Mouse (Mus musculus) adrenal gland, postnatal 36 days (tissue): ENCODE measurements around the gene Hmgn2. TPM values are rescaled to one million over a fixed set of nuclear protein-coding genes. Genes with fewer than 3 reads are reported as not detected.
"Not testable (repeated sequence)": the region's sequence is repeated elsewhere in the genome, so short reads cannot be mapped to it uniquely, and the experiment has no call there.

Experiments
- DNase-seq, 2 experiments: peaks; one replicate each; pipeline ENCODE4 v3.0.0; 2021; ENCODE audit warnings: mixed read lengths in 1 of 2
- total RNA-seq, 2 experiments: library from RNA; stranded (reverse); gene quantifications; 2 replicates each; pipeline ENCODE4 v1.2.3; 2021

The Hmgn2 gene
- total RNA-seq, 2 experiments from 2014 or later = 130 to 337 TPM

DNA sequence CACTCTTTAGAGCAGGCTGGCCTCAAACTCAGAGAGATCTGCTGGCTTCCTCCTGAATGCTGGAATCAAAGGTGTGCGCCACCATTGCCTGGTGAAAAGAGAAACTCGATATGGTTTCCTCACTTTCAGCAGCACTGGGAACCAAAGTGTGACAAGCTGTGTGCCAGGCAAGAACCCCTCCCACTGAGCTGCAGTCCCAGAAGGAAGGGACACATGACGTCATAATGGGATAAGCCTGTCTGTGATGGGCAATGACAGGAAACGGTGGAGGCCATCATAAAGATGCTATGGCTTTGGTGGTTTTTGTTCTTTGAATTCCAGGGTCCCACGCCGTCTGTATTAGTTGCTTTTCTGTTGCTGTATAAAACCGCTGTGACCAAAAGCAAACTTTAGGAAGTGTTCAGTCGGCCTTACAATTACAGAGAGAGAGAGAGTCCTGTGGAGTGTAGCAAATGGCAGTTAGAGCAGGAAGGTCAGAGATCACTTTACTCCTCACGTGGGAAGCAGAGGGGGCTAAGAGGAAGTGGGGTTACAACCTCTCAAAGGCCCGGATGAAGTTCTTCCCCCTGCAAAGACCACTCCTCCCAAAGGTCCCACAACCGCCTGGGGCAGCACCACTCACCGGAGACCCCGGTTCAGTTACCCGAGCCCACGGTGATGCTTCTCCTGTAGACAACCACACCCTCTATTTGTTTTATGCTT, 39.7 kb downstream of the Hmgn2 start:
- DNase-seq = no peak

GRCm38 (mm10) chr4:133925204-133925603, 43.2 kb downstream of the Hmgn2 start:
- no peak for DNase-seq

DNA sequence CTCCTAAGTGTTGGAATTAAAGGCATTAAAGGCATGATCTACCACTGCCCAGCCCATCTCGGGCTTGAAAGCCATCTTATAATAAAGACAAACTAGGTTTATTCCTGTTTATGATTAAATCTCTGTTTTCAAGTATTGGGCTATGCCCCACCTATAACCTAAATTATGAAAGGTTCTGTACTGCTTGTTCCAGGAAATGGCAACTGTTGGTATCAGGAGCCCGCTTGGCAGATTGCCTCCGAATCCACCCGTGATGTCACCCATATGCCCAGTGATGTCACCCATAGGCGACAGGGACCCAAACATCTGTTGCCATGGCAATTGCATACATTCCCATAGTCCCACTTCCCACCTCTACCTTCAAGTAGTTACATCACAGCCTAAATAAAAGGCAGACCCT, 44.7 kb downstream of the Hmgn2 start:
- DNase-seq = no peak

DNA sequence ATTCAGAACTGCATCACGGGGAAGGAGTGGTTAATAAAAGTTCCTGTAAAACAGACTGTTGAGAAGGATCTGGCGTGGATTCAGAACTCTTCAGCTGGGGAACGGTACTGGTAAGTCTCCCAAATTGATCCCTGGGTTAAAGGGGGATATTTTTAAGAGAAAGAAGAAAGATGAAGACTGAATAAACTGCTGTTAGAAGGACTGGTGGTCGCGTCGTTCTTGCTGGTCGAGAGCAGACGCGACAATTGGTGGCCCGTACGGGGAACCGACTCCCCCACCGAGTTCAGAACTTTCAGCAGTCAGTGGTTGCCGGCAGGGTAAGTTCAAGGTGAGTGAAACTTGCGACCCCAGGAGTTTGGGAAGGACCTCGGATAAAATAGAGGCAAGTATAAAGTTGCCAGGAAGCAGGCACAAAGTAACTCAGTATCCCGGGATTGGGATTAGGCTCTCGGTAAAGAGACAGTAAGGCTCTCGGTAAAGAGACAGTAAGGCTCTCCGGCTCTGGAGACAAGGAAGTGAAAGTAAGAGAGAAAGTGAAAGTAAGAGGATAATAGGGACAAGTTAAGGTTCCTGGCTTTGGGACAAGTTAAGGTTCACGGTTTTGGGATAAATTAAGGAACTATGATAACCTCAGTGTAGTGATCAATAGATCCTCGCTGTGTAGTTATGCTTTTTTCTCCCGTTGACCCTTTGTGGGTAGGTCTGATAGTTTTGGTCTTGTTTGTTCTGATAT, 50.2 kb downstream of the Hmgn2 start:
- DNase-seq = not testable (repeated sequence)

Other genes starting within 250 kb of the Hmgn2 start
- 10 to 100 TPM; 51.8 to 54.7 TPM for gene Arid1a, start 211.9 kb downstream of the Hmgn2 start, total RNA-seq
- 10 to 100 TPM; 13.6 to 18.1 TPM for gene Rps6ka1, start 80.9 kb downstream of the Hmgn2 start, total RNA-seq
- gene Dhdds, start 32.3 kb upstream of the Hmgn2 start, total RNA-seq = 10 to 100 TPM; 42.8 to 53.9 TPM
- not detected for gene Lin28a, start 50.2 kb upstream of the Hmgn2 start, total RNA-seq
- gene Zfp683, start 85.2 kb upstream of the Hmgn2 start, total RNA-seq = not detected
- gene Crybg2, start 92.2 kb upstream of the Hmgn2 start, total RNA-seq = not detected
- gene Cd52, start 126.4 kb upstream of the Hmgn2 start, total RNA-seq = 10 to 100 TPM; 10.9 to 12.0 TPM
- gene Ubxn11, start 133.9 kb upstream of the Hmgn2 start, total RNA-seq = 1 to 10 TPM; 5.2 to 8.5 TPM
- 10 to 100 TPM; 66.8 to 86.5 TPM for gene Sh3bgrl3, start 160.1 kb upstream of the Hmgn2 start, total RNA-seq
- gene Cep85, start 218.5 kb upstream of the Hmgn2 start, total RNA-seq = 10 to 100 TPM; 15.6 to 20.4 TPM
- gene Gm7534, start 234.4 kb upstream of the Hmgn2 start, total RNA-seq = not detected